Mouse (Mus musculus) bone marrow macrophage, adult 2 months (primary cell): ENCODE measurements around the gene Cotl1.

ENCODE experiments used
- CTCF ChIP-seq: IDR thresholded peaks from 2 replicates; pipeline ENCODE4 v1.5.1; 2012; ENCODE audit warnings: low read depth, mild to moderate bottlenecking, low read length, moderate library complexity
- POLR2A ChIP-seq: IDR thresholded peaks from 2 replicates; pipeline ENCODE4 v1.6.1; 2012; ENCODE audit warnings: mild to moderate bottlenecking, low read depth, low read length, borderline replicate concordance

DNA sequence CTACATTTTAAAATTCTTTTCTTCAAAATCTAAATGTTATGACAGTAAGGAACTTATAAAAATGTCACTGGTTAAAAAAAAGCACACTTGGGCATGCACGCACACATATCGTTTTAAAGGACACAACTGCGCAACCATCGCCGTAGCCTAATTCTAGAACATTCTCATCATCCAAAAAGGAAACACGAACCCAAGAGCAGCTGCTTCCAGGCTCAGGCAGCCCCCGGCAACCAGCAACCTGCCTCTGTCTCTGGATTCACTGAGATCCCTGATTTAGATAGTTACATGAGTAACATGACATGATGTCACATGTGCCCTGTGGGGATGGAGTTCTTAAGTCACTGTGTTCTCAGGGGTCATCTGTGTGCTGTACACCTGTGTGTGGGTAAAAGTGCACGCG, 17.1 kb downstream of the Cotl1 start:
- TF ChIP-seq CTCF (no peak), POLR2A (no peak)
